Mouse (Mus musculus): ENCODE data around the gene Mprip.

The Mprip gene

DNA sequence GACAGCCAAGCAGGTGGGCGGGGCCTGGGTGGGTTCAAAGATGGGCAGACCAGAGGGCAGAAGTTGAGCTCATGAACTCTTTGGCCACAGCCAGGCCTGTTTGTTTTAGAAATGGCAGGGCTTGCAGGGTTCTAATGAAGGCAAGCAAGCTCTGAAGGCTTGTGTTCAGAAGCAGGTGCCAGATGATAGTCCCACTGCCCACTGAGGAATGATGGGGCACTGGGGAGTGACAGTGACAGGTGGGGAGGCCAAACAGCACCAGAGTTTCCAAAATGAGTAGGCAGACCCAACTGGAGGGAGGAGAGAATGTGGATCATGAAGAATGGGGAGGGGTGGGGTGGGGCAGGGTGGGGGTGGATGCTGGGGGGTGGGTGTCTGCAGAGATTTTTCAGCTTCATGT is 144.2 kb downstream of the Mprip start:
- DNase-seq, result no peak

DNA sequence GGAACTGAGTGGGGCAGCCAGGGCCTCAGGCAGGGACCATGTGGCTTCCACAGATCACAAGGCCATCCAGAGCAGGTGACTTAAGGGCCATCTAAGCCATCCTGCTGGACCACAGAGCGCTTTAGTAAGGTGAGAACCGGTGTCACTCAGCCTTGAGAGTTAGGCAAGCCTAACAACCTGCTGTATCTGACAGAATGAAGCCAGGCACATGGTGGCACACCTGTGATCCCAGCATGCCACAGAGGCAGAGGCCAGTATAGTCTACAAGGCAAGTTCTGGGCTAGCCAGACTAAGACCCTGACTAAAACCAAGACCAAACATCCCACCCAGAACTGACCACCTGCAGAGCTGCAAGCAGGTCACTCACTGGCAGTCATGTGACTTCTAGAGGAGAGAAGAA is 144.6 kb downstream of the Mprip start:
- DNase-seq, result no peak

- DNase-seq, result no peak
Observed at GRCm38 (mm10) chr11:59808170-59808960, 147.3 kb downstream of the Mprip start.

- peak; percentile 45 for DNase-seq
Observed at GRCm38 (mm10) chr11:59809071-59809669, 148.1 kb downstream of the Mprip start.

DNA sequence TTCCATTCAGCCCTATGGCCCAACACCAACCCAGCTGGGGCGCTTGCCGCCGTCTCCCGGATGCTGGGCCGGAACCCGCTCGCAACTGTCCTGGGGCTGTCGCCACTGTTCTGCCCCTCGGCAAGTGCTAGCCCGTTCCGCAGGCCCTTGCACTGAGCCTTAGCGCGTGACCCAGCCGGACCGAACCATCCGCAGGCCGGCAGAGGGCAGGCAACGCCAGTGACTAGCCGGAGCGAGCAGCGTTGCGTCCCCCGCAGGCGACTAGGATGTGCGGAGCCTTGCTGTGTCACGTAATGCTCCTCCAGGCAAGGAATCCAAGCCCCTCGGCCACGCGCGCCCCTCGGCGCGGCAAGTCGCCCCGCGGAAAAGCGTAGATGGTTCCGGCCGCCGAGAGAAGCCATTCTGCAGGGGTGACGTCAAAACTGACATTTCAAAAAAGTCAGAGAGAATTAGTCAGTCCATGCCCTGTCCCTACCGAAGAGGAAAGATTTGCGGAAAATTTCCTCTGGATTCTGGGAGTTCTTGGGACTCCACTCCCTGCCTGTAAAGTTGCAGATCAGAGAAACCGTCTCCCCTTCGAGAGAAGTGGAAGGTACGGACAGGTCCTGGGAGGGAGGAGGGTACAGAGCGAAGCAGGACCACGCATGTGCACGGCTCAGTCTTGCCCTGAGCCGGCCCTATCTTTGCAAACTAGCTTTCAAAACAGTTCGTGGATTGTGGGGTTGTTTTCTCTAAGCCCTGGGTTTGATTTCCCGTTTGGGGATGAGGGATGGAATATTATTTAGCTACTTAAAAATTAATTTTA is 148.8 kb downstream of the Mprip start, which contains the start of gene Flcn:
Gene Flcn (minus strand): TSS at position 347 of the 805 bp plus-strand sequence.
- DNase-seq, result peak; percentile 88

DNA sequence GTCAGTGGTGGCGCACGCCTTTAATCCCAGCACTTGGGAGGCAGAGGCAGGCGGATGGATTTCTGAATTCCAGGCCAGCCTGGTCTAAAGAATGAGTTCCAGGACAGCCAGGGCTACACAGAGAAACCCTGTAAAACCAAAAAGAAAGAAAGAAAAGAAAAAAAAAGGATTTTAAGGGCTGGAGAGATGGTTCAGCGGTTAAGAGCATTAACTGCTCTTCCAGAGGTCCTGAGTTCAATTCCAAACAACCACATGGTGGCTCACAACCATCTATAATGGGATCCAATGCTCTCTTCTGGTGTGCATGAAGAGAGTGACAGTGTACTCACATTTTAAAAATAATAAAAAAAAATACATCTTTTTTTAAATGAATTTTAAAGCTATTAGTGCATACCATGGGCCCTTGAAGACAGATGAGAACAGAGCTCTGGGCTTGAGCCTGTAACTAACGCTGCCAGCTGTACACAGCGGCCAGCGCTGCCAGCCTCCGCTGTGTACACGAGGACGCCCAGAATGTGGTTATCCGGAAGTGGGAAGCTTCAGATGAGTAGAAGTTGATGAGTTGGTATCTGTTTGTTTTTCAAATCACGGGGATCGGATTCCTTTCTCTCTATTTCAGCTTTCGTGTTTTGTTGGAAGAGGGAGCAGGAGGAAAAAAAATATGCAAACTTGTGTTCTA is 149.5 kb downstream of the Mprip start:
- DNase-seq, result no peak

DNA sequence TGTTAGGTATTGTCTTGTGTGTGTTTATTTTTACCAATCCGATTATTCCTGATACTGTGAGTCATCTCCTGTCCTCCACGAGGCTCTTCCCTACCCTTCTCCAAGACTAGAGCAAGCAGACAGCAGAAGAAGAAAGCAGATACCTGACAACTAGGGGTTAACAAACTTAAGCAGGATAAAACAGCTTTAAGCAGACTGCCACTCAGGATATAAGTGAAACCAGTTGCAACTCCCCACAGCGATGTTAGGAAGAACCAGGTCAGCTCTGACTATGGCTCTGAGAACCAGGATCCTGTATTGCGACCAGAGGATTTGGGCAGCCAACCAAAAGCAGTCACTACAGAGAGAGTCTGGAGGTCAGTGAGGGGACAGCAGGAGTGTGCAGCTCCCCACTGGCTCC is 150.1 kb downstream of the Mprip start:
- no peak for DNase-seq

DNA sequence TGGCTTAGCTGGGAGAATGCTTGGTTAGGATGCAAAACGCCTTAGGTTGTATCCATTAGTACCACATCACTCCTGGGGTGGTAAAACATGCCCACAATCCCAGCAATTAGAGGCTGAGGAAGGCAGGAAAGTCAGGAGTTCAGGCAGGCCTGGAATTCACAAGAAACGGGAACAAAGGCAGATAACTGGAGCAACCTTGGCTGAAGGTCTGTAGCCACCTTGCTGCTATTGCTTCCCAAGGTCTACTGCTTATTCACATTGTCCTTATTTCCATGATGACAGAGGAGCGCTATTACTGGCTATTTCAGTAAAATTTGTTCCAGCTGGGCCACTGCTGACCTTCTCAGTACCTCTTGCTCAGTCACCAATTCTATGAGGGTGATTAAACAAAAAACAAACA is 152.2 kb downstream of the Mprip start:
- DNase-seq, result no peak

- no peak for DNase-seq
Observed at GRCm38 (mm10) chr11:59814311-59814710, 153.2 kb downstream of the Mprip start.

DNA sequence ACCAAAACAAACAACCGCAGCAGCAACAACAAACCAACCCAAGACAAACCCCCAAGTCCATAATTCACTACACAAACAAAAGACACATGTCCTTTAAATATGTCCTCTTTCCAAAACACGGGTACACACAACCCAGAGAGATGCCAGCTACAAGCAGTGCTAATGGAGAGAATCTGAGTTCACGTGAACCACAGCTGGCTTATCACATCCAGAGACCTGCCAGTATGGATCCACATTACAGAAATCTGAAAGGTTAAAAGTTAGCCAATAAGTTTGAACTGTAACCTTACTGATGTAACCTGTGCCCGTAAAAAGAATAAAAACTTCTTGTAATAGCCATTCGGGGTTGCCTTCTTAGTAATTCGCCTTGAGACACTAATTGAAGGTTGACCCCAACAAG is 153.8 kb downstream of the Mprip start:
- no peak for DNase-seq

DNA sequence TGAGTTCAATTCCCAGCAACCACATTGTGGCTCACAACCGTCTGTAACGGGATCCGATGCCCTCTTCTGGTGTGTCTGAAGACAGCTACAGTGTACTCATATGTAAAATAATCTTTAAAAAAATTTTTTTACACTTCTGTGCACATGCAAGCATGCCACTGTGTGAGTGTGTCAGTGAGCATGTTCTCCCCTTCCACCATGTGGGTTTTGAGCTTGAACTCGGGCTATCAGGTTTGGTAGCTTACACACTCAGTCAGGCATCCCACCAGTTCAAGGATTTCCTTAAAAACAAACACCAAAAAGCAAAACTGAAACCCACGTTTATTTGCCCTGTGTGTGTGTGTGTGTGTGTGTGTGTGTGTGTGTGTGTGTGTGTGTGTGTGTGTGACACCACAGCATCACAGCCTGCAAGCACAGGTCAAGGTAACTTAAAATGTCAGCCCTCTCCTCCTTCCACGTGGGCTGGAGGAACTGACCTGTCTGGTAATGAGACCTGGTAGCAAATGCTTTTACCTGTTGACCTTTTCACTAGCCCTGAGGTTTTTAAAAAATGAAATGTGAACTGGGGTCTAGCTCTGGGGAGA is 154.5 kb downstream of the Mprip start:
- no peak for DNase-seq

GRCm38 (mm10) chr11:59817916-59818315 is 156.8 kb downstream of the Mprip start:
- DNase-seq, result no peak

DNA sequence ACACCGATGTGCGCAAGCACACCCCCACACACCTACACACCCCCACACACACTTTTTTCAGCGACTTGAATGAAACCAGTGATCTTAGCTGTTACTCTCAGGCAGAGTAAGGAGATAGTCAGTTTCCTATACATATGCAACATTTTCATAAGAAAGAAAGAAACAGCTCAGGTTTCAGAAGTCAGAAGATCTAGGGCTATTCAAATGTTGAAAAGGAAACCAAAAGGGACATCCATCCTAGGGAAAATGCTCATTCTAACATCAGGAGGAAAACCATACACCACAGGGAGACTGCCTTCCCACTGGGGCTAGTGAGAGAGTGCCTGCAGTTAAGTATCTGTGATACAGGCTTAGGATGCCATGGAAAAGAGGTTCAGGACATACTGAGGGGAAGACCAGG is 160.5 kb downstream of the Mprip start:
- no peak for DNase-seq
